8 mouse cellular contexts compared by ENCODE assay signal in genomic region chr15:98632107-98632744, GRCm38 (mm10). TPM values are rescaled to one million over a fixed set of nuclear protein-coding genes. Genes with fewer than 3 reads are reported as not detected.
DNase-seq lines count a peak whose midpoint lies in the region; ATAC-seq lines count a peak whose summit lies in the region.

No protein-coding gene starts in this region.

- H3K27ac ChIP-seq in liver, embryonic 16.5 days (ENCODE audit: low read length) = no peak overlapping the region

- WGBS in liver, embryonic 16.5 days (ENCODE audit: insufficient replicate concordance) = 2% methylated on average over 24 of the region's 25 CpGs

- DNase-seq in cerebellum, adult 18-20 months = peak; percentile 55 to 69
- DNase-seq in cerebellum, adult 11 months = no peak
- DNase-seq in cerebellum, postnatal 25 days = peak; percentile 59 to 69
- peak; percentile 69 to 73 for DNase-seq in heart, adult 18-20 months
- peak; percentile 64 for DNase-seq in kidney, adult 18-20 months
- peak; percentile 73 for DNase-seq in ovary, adult 18-20 months (ENCODE audit: low spot score)
- no peak for DNase-seq in thymus, postnatal 10 days (ENCODE audit: low spot score in 2 of 2)

- no peaks in the 10 kb centered on the region for H3K9me3 ChIP-seq in liver, embryonic 16.5 days (replicated peaks; ENCODE audit: control insufficient read depth, low read length)

- H3K9ac ChIP-seq in liver, embryonic 16.5 days (ENCODE audit: low read depth, low read length) = no peak overlapping the region

- ATAC-seq in liver, embryonic 16.5 days (ENCODE audit: low read depth) = 0 out of 2 replicates have a peak, but pooled peaks have one; percentile 25

- no peaks in the 10 kb centered on the region for H3K36me3 ChIP-seq in liver, embryonic 16.5 days (ENCODE audit: control insufficient read depth, insufficient read depth)

- peaks cover 15% of the 10 kb centered on the region for H3K4me1 ChIP-seq in liver, embryonic 16.5 days (ENCODE audit: control insufficient read depth, low read depth, low read length)

- H3K4me3 ChIP-seq in liver, embryonic 16.5 days (ENCODE audit: low read depth, low read length) = peak overlapping the region; percentile 18; the same call in 1 of the 2 replicates

- H3K4me2 ChIP-seq in liver, embryonic 16.5 days (ENCODE audit: low read depth, low read length) = no peak overlapping the region

- peaks cover 98% of the 10 kb centered on the region for H3K27me3 ChIP-seq in liver, embryonic 16.5 days (ENCODE audit: control insufficient read depth, insufficient read depth, low read depth, low read length)

RNA-seq across cellular contexts. Expression of gene Cacnb3, which starts 1.6 kb away (rescaled TPM):
- 1 to 10 TPM; 2.7 to 3.3 TPM for total RNA-seq in heart, adult 18-20 months (2021)
- 0.55 and 0.84 TPM in 2 replicates for polyA plus RNA-seq in liver, embryonic 16.5 days (2015; fragmentation: Nextera tagmentation; extraction: Ambion mirVana)

RNA-seq across cellular contexts. Expression of gene Adcy6, which starts 22.4 kb away (rescaled TPM):
- total RNA-seq in heart, adult 18-20 months (2021) = 100 to 1,000 TPM; 141 to 148 TPM
- polyA plus RNA-seq in liver, embryonic 16.5 days (2015; fragmentation: Nextera tagmentation; extraction: Ambion mirVana) = 6.1 and 8.3 TPM in 2 replicates

RNA-seq across cellular contexts. Expression of gene Ddx23, which starts 30.5 kb away (rescaled TPM):
- 10 to 100 TPM; 60.7 to 63.2 TPM for total RNA-seq in heart, adult 18-20 months (2021)
- 9.0 and 10.0 TPM in 2 replicates for polyA plus RNA-seq in liver, embryonic 16.5 days (2015; fragmentation: Nextera tagmentation; extraction: Ambion mirVana)

RNA-seq across cellular contexts. Expression of gene Rnd1, which starts 45.0 kb away (rescaled TPM):
- 1 to 10 TPM in 1 of 2 experiments, under 1 TPM in 1; 0.77 to 1.3 TPM for total RNA-seq in heart, adult 18-20 months (2021)
- 0.78 and 1.1 TPM in 2 replicates for polyA plus RNA-seq in liver, embryonic 16.5 days (2015; fragmentation: Nextera tagmentation; extraction: Ambion mirVana)

Comparison
In these comparisons a context has a peak if more than half of its experiments do, and no peak if none do; other contexts are left out.
1. DNase-seq: peak in cerebellum, adult 18-20 months (2 of 2), cerebellum, postnatal 25 days (2 of 2), heart, adult 18-20 months (2 of 2), kidney, adult 18-20 months (single experiment) and ovary, adult 18-20 months (single experiment); none in cerebellum, adult 11 months (single experiment) and thymus, postnatal 10 days (0 of 2).